Mouse (Mus musculus) midbrain, embryonic 13.5 days (tissue): Measurements from ENCODE around the gene Atp13a4. TPM values are rescaled to one million over a fixed set of nuclear protein-coding genes. Genes with fewer than 3 reads are reported as not detected.
A peak's percentile ranks its signal among the peaks of the same experiment; 100 is the strongest.

Experiments
- ATAC-seq: fragments of 200-750 bp; cut with Nextera tagmentation; 2 replicates; pipeline ENCODE4 v1.8.0; 2017; ENCODE audit warnings: mild to moderate bottlenecking, moderate TSS enrichment, moderate library complexity
- H3K27ac ChIP-seq: fragments of 300-500 bp; sonication (generic); 2 replicates; pipeline ENCODE4 v1.5.1; 2015; ENCODE audit warnings: inconsistent platforms, mild to moderate bottlenecking, moderate library complexity
- H3K27me3 ChIP-seq: fragments of 300-500 bp; sonication (generic); 2 replicates; pipeline ENCODE4 v1.6.1; 2015; ENCODE audit warnings: mild to moderate bottlenecking, inconsistent platforms
- H3K36me3 ChIP-seq: fragments of 300-500 bp; sonication (generic); 2 replicates; pipeline ENCODE4 v1.6.1; 2015; ENCODE audit warnings: mild to moderate bottlenecking, inconsistent platforms
- H3K4me1 ChIP-seq: fragments of 300-500 bp; sonication (generic); replicated peaks from 2 replicates; pipeline ENCODE4 v1.6.1; 2015; ENCODE audit warnings: inconsistent platforms
- H3K4me2 ChIP-seq: fragments of 300-500 bp; sonication (generic); replicated peaks from 2 replicates; pipeline ENCODE4 v1.6.1; 2015; ENCODE audit warnings: moderate library complexity, mild to moderate bottlenecking, inconsistent platforms
- H3K4me3 ChIP-seq: fragments of 300-500 bp; sonication (generic); replicated peaks from 2 replicates; pipeline ENCODE4 v1.5.1; 2015; ENCODE audit warnings: mild to moderate bottlenecking, inconsistent platforms
- H3K9ac ChIP-seq: fragments of 300-500 bp; sonication (generic); replicated peaks from 2 replicates; pipeline ENCODE4 v1.6.1; 2015; ENCODE audit warnings: mild to moderate bottlenecking, inconsistent platforms
- H3K9me3 ChIP-seq: fragments of 300-500 bp; sonication (generic); 2 replicates; pipeline ENCODE4 v1.6.1; 2016; ENCODE audit warnings: mild to moderate bottlenecking, inconsistent platforms
- WGBS: fragments of 180-500 bp; shearing (Covaris S2); methylation state at CpG from one replicate; pipeline ENCODE4 v1.1.7; 2015; 5-methylcytosine and 5-hydroxymethylcytosine counted together
- polyA plus RNA-seq: library from polyadenylated mRNA; unstranded; fragments of >200 nt; fragmentation: Nextera tagmentation; extraction: Ambion mirVana; gene quantifications from 2 replicates; pipeline ENCODE4 v1.2.1, GENCODE M21; 2015

Atp13a4 gene
- polyA plus RNA-seq, 1 experiment from 2014 or later = 0.42 TPM

DNA sequence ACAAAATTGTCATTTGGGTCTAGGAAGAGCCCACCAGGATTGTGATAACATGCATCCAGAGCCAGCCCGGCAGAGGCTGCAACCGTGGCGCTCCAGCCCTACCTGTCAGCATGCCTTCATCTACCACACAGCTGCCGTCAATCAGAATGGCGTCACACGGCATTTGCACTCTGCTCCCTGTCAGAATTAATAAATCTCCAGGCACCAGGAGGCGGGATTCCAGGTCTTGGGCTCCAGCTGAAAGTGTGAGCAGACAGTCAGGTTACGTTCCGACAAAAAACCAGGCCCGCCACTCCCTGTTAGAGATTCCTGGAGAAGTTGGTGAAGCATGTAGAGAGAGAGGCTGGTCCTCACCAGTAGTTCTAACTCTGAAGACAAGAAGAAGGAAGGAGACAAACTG is 85.3 kb downstream of the Atp13a4 start:
- Histone ChIP-seq H3K36me3 (no peaks in the 10 kb centered on the region), H3K9ac (no peak overlapping the region), H3K9me3 (no peaks in the 10 kb centered on the region), H3K4me1 (no peaks in the 10 kb centered on the region), H3K4me2 (no peak overlapping the region), H3K27me3 (no peaks in the 10 kb centered on the region), H3K27ac (no peak overlapping the region), H3K4me3 (no peak overlapping the region)
- WGBS = 78% methylated on average over 10 of the region's 10 CpGs
- no peak for ATAC-seq

DNA sequence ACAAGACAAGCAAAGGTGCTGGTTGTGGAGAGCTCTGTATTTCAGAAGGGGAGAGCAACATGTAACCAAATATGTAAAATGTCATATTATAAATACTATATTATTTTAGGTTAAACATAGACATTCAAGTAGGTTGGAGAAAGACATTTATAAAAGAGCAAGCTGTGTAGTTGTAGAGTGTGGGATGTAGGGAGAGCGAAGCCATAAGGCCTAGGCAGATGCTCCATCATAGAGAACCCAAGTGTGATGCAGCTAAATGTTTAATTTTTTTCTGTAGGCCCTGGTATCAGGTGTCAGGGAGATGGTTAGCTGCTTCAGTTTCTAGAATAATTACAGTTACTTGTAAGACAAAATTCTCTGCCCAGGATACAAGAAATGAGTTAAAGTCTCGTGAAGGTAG is 87.8 kb downstream of the Atp13a4 start:
- 93% methylated on average over 2 of the region's 2 CpGs for WGBS
- Histone ChIP-seq H3K4me1 (no peaks in the 10 kb centered on the region), H3K9ac (no peak overlapping the region), H3K36me3 (no peaks in the 10 kb centered on the region), H3K4me3 (no peak overlapping the region), H3K9me3 (no peaks in the 10 kb centered on the region), H3K4me2 (no peak overlapping the region), H3K27me3 (no peaks in the 10 kb centered on the region), H3K27ac (no peak overlapping the region)
- ATAC-seq = no peak

DNA sequence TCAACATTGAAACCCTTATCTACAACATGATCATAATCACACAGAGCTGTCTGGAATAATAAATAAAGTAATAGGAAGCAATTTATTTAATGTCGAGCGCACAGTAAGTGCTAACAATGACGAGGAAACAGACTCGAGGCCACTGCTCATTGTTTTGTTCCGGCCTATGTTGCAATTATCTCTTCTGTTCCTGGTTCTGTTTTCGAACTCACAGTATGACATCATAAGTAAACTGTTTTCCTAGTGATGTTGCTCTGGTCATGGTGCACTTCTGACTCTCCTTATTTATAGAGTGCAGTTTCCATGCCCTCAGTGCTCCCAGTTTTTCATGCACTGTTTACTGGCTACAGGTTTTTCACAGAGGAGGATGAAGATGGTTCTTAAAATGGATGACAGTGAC is 91.4 kb downstream of the Atp13a4 start:
- H3K9ac ChIP-seq = no peak overlapping the region
- H3K27ac ChIP-seq = no peak overlapping the region
- no peak overlapping the region for H3K4me2 ChIP-seq
- no peak for ATAC-seq
- no peaks in the 10 kb centered on the region for H3K27me3 ChIP-seq
- no peaks in the 10 kb centered on the region for H3K36me3 ChIP-seq
- H3K4me1 ChIP-seq = no peaks in the 10 kb centered on the region
- H3K4me3 ChIP-seq = no peak overlapping the region
- 76% methylated on average over 6 of the region's 6 CpGs for WGBS
- H3K9me3 ChIP-seq = no peaks in the 10 kb centered on the region

DNA sequence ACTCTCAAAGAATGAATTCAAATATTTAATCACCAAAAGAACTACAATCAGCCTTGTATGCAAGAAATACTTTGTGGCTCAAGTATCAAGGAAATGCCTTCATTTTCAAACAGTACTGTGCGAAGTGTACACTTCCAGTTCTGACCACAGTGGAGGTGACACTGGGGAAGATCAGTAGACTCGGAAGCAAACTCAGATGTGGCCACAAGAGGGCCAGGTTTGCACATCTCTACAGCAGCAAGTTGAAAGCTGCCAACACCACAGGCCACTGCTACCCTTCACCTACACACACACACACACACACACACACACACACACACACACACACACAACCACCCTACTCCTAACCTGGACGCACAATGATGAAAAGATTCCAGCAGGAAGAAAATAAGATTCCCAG is 93.0 kb downstream of the Atp13a4 start:
- no peaks in the 10 kb centered on the region for H3K9me3 ChIP-seq
- no peaks in the 10 kb centered on the region for H3K27me3 ChIP-seq
- peak; percentile 45; the same call in 1 of the 2 replicates for ATAC-seq
- no peak overlapping the region for H3K9ac ChIP-seq
- H3K4me3 ChIP-seq = no peak overlapping the region
- no peaks in the 10 kb centered on the region for H3K36me3 ChIP-seq
- H3K4me2 ChIP-seq = no peak overlapping the region
- H3K27ac ChIP-seq = no peak overlapping the region
- H3K4me1 ChIP-seq = no peaks in the 10 kb centered on the region
- WGBS = 68% methylated on average over 3 of the region's 3 CpGs

DNA sequence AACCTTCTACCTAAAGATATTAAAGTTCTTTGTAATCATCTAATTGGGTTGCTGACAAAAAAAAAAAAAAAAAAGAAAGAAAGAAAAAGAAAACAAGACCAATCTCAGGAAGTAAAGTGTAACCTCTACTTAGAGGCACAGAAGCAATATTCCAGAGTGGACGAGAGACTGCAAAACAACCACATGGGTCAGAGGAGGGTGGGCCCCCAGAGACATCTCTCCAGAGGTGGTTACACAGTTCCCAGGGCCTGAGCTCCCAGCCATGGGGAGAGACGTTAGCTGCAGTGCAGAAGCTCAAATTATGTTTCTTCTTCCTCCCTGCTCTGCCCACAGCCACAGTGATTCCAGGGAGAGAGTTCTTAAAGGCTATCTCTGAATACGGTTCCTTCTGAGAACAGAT is 102.5 kb downstream of the Atp13a4 start:
- Histone ChIP-seq H3K4me3 (no peak overlapping the region), H3K27ac (no peak overlapping the region), H3K9ac (no peak overlapping the region), H3K27me3 (no peaks in the 10 kb centered on the region), H3K4me2 (no peak overlapping the region), H3K9me3 (no peaks in the 10 kb centered on the region), H3K4me1 (peaks cover 5% of the 10 kb centered on the region), H3K36me3 (no peaks in the 10 kb centered on the region)
- 56% methylated on average over 3 of the region's 3 CpGs for WGBS
- ATAC-seq = no peak

DNA sequence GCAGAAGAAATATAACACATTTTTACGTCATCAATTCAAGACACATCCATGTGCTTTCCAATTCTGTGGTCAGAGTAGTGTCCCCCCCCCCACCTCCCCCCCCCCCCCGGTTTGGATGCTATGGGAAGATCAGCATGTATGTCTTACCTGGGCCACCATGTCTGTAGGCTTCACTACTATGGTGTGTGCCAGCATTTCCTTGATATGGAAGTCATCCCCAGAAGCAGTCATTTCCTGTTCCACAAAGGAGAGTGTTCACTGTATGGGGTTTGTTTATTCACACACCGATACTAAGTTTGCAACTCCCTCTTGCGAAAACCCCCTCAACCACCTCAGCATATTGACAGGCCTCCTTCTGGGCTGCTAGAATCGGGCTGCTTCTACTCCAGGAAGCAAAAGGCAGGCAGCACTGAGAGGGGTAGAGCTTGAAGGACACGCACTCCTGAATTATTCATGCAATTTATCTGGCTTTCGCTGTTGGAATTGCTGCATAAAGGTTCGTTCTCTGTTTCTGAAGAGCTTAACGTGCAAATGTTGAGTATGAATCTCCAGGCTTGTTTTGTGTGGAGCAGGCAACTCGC is 103.2 kb downstream of the Atp13a4 start:
- Histone ChIP-seq H3K9ac (no peak overlapping the region), H3K4me3 (no peak overlapping the region), H3K27ac (peak overlapping the region; percentile 51; the same call in 1 of the 2 replicates), H3K27me3 (no peaks in the 10 kb centered on the region), H3K36me3 (no peaks in the 10 kb centered on the region), H3K4me1 (peaks cover 5% of the 10 kb centered on the region), H3K4me2 (peak overlapping the region; percentile 3; the same call in 1 of the 2 replicates), H3K9me3 (no peaks in the 10 kb centered on the region)
- ATAC-seq = peak; percentile 66
- 47% methylated on average over 10 of the region's 10 CpGs for WGBS

DNA sequence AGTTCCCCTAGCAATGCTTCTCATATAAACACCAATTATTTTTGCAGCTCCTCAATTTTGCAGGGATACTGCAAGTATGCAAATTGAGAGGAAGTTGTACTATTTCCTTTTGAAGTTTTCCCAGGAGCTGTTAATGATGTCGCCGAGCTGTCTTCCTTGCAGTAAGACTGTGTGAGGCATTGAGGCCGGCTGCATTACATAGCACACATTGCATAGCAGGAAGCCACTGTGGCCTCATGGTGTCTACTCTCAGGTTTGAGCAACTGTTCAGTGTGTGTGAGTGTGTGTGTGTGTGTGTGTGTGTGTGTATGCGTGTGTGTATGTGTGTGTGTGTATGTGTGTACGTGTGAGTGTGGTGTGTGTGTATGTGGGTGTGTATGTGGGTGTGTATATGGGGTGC is 106.6 kb downstream of the Atp13a4 start:
- no peak overlapping the region for H3K4me2 ChIP-seq
- no peak for ATAC-seq

DNA sequence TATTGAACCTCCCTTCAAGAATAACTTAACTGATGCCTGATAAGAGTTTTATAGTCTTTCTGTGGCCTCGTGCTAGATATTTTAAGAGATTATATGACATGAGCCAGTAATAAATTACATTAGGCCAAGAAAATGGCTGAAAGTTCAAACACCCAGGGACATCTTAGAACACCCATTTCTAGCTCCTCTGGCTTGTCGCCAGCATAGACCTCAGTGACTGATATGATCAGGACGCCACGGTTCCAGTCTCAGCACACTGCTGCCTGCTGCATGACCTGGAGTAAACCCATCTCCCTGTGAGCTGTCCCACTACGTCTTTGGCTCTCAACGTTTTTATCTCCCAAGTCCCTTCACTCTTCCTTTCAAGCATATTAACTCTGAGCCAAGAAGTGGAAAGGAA is 108.9 kb downstream of the Atp13a4 start:
- no peak overlapping the region for H3K27ac ChIP-seq
- H3K36me3 ChIP-seq = no peaks in the 10 kb centered on the region
- H3K9me3 ChIP-seq = no peaks in the 10 kb centered on the region
- no peak for ATAC-seq
- 89% methylated on average over 6 of the region's 6 CpGs for WGBS
- H3K9ac ChIP-seq = no peak overlapping the region
- H3K4me2 ChIP-seq = no peak overlapping the region
- no peaks in the 10 kb centered on the region for H3K4me1 ChIP-seq
- H3K27me3 ChIP-seq = no peaks in the 10 kb centered on the region
- no peak overlapping the region for H3K4me3 ChIP-seq

More for the DNA sequence above, 106.6 kb downstream of the Atp13a4 start:
- Histone ChIP-seq H3K27me3 (no peaks in the 10 kb centered on the region), H3K36me3 (no peaks in the 10 kb centered on the region), H3K4me3 (no peak overlapping the region), H3K27ac (no peak overlapping the region), H3K4me1 (peaks cover 5% of the 10 kb centered on the region), H3K9ac (no peak overlapping the region), H3K9me3 (no peaks in the 10 kb centered on the region)
- 76% methylated on average over 5 of the region's 5 CpGs for WGBS

DNA sequence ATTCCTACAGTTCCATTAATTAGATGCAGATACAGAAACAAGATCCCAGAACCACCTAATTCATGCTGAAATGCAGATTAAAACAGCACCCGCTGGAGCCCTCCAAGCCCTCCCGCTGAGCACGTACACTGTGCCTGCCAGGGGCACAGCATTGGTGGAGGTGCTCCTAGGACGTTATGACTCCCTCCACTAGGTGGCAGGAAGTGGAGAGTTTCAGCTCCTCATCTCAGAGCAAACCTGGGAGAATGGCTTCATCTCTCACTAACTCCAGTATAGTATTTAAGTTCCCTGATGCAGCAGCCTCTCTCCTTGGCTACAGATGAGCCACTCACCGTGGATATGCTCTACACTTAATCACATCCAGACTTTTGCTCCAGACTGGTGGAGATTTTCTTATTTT is 110.0 kb downstream of the Atp13a4 start:
- Histone ChIP-seq H3K4me3 (no peak overlapping the region), H3K9ac (no peak overlapping the region), H3K36me3 (no peaks in the 10 kb centered on the region), H3K9me3 (no peaks in the 10 kb centered on the region), H3K27ac (no peak overlapping the region), H3K27me3 (no peaks in the 10 kb centered on the region), H3K4me1 (no peaks in the 10 kb centered on the region), H3K4me2 (no peak overlapping the region)
- peak; percentile 87 for ATAC-seq
- WGBS = 10% methylated on average over 5 of the region's 5 CpGs

DNA sequence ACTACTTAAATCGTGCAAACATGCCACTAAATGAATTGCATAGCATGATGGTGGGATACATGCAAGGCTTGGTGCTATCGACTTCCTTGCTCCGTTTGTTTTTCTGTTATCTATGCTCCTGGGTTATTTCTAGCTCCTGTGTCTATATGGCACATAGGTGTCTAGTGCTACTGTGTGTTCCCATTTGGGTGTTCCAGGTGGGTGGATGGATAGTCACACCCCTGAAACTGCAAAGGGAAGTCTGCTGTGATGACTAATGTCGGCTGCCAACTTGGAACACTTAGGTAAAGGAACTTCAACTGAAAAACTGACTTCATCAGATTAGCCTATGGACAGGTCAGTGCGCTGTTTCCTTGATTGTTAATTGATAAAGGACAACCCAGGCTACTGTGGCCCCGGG is 129.8 kb downstream of the Atp13a4 start:
- H3K4me2 ChIP-seq = no peak overlapping the region
- no peaks in the 10 kb centered on the region for H3K27me3 ChIP-seq
- no peak overlapping the region for H3K27ac ChIP-seq
- H3K9ac ChIP-seq = no peak overlapping the region
- no peak overlapping the region for H3K4me3 ChIP-seq
- ATAC-seq = no peak
- H3K4me1 ChIP-seq = no peaks in the 10 kb centered on the region
- no peaks in the 10 kb centered on the region for H3K9me3 ChIP-seq
- H3K36me3 ChIP-seq = no peaks in the 10 kb centered on the region
- WGBS = 92% methylated on average over 6 of the region's 6 CpGs

DNA sequence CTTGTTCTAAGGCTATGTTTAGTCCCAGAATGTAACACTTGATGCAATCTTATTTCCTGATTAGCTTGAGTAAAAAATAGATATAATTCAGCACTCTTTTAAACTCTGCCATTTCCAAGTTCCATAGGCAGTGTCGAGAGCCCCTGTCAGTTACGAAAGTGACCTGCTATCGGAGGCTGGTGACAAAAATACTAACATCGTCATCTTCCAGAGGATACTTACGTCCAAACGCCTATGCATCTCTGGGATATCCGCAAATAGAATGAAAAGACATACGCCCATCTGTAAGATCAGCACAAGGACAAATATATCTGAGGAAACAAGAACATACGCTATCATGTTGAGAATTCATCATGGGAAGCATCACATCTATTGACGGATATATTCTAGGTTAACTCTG is 137.3 kb downstream of the Atp13a4 start:
- Histone ChIP-seq H3K4me2 (no peak overlapping the region), H3K27me3 (no peaks in the 10 kb centered on the region), H3K4me1 (no peaks in the 10 kb centered on the region), H3K27ac (no peak overlapping the region), H3K4me3 (no peak overlapping the region), H3K9me3 (no peaks in the 10 kb centered on the region), H3K36me3 (no peaks in the 10 kb centered on the region), H3K9ac (no peak overlapping the region)
- WGBS = 94% methylated on average over 10 of the region's 10 CpGs
- ATAC-seq = no peak

DNA sequence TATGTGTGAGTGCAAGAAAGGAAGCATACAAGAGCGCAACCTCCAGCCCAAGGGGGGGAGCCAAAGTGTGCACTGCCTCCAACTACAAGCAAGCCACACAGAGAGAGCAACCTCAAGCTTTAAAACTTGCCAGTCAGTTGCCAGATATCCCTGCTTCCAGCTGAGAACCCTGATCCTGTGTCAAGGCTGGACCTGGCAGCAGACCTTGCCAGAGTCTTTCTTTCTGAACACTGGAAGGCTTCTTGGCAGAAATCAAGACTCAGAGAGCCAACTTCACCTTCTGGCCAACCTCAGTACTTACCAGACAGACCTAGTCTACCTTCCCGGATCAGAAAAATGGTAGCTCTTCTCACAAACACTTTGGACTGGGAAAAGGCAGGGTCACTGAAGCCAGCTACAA is 145.6 kb downstream of the Atp13a4 start:
- no peak for ATAC-seq
- no peaks in the 10 kb centered on the region for H3K36me3 ChIP-seq
- 86% methylated on average over 2 of the region's 2 CpGs for WGBS
- no peak overlapping the region for H3K9ac ChIP-seq
- H3K4me3 ChIP-seq = no peak overlapping the region
- H3K4me2 ChIP-seq = no peak overlapping the region
- no peak overlapping the region for H3K27ac ChIP-seq
- no peaks in the 10 kb centered on the region for H3K4me1 ChIP-seq
- no peaks in the 10 kb centered on the region for H3K27me3 ChIP-seq
- H3K9me3 ChIP-seq = no peaks in the 10 kb centered on the region

DNA sequence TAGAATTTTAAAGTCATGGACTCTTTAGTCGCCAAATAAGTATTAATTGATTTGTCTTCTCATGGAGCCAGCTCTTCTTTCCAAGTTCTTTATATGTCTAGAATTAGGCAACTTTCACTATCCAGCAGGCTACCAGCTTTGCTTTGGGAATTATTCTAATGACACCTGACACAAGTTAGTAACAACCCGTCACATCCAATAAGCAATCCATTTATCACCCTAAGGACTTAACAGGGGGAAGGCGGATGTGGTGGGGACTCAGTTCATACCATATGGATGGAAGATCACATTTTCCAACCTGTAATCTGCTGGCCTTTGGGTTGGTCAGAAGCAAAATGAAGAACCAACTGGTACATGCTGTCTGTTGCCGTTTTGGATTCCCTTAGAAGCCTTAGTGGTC is 159.9 kb downstream of the Atp13a4 start:
- Histone ChIP-seq H3K27me3 (no peaks in the 10 kb centered on the region), H3K4me2 (no peak overlapping the region), H3K4me1 (no peaks in the 10 kb centered on the region), H3K4me3 (no peak overlapping the region), H3K9ac (no peak overlapping the region), H3K27ac (no peak overlapping the region), H3K36me3 (no peaks in the 10 kb centered on the region), H3K9me3 (no peaks in the 10 kb centered on the region)
- WGBS = 88% methylated on average over 4 of the region's 4 CpGs
- ATAC-seq = no peak
